Mouse (Mus musculus) embryonic facial prominence, embryonic 11.5 days (tissue): Measurements from ENCODE around the gene Ldlrad3. TPM values are rescaled to one million over a fixed set of nuclear protein-coding genes. Genes with fewer than 3 reads are reported as not detected.

Experiments used
- ATAC-seq: fragments of 200-750 bp; cut with Nextera tagmentation; replicated peaks from 2 replicates; pipeline ENCODE4 v1.8.0; 2017; ENCODE audit warnings: low read depth; ENCODE audit not compliant: insufficient number of reproducible peaks, low FRiP score, low TSS enrichment
- DNase-seq: peaks from one replicate; pipeline ENCODE4 v3.0.0-alpha.2; 2015; ENCODE audit warnings: low spot score
- H3K27ac ChIP-seq: fragments of 300-500 bp; sonication (generic); replicated peaks from 2 replicates; pipeline ENCODE4 v1.5.1; 2014; ENCODE audit warnings: mild to moderate bottlenecking, low read depth, low read length, control low read depth
- H3K27me3 ChIP-seq: fragments of 300-500 bp; sonication (generic); 2 replicates; pipeline ENCODE4 v1.6.1; 2014; ENCODE audit warnings: mild to moderate bottlenecking, low read length, moderate library complexity, mixed read lengths; ENCODE audit not compliant: control insufficient read depth, insufficient read depth
- H3K36me3 ChIP-seq: fragments of 300-500 bp; sonication (generic); replicated peaks from 2 replicates; pipeline ENCODE4 v1.6.1; 2014; ENCODE audit warnings: low read depth, mild to moderate bottlenecking, low read length, moderate library complexity, mixed read lengths; ENCODE audit not compliant: control insufficient read depth, insufficient read depth
- H3K4me1 ChIP-seq: fragments of 300-500 bp; sonication (generic); 2 replicates; pipeline ENCODE4 v1.6.1; 2014; ENCODE audit warnings: low read length, mixed read lengths; ENCODE audit not compliant: control insufficient read depth, insufficient read depth
- H3K4me2 ChIP-seq: fragments of 300-500 bp; sonication (generic); 2 replicates; pipeline ENCODE4 v1.6.1; 2014; ENCODE audit warnings: low read depth, mild to moderate bottlenecking, control low read depth, low read length, moderate library complexity
- H3K4me3 ChIP-seq: fragments of 300-500 bp; sonication (generic); 2 replicates; pipeline ENCODE4 v1.5.1; 2014; ENCODE audit warnings: low read depth, low read length, control low read depth
- H3K9ac ChIP-seq: fragments of 300-500 bp; sonication (generic); replicated peaks from 2 replicates; pipeline ENCODE4 v1.6.1; 2014; ENCODE audit warnings: mild to moderate bottlenecking, control low read depth, low read length
- H3K9me3 ChIP-seq: fragments of 300-500 bp; sonication (generic); replicated peaks from 2 replicates; pipeline ENCODE4 v1.6.1; 2016; ENCODE audit warnings: mild to moderate bottlenecking, low read length, inconsistent platforms, mixed read lengths; ENCODE audit not compliant: control insufficient read depth
- WGBS: fragments of 180-500 bp; shearing (Covaris S2); extraction: QIAGEN DNeasy Blood & Tissue Kit; methylation state at CpG from one replicate; pipeline ENCODE4 v1.1.7; 2014; 5-methylcytosine and 5-hydroxymethylcytosine counted together
- polyA plus RNA-seq: library from polyadenylated mRNA; unstranded; fragments of >200 nt; fragmentation: Nextera tagmentation; extraction: Ambion mirVana; gene quantifications from 2 replicates; pipeline ENCODE4 v1.2.1, GENCODE M21; 2014

Ldlrad3 gene
- polyA plus RNA-seq, 1 experiment from 2014 or later, result 47.6 TPM

DNA sequence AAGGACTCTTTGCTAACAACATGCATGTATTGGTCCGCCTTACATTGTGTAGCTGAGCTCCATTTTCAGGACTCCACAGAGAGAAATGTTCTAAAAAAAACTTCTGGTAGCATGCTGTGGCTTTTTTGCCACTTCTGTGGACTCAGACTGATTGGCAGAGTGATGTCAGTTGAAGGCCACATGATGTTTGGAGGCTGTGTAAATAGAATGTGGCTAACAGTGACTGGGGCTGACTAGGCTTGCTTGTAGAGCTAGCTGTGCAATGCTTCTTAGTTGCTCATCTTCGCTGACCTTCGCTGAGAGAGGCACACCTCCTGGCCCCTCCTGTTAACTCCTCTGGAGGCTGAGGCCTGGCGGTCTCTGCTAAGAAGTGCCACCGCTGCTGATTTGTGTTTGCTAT, 98.4 kb downstream of the Ldlrad3 start:
- DNase-seq (no peak), ATAC-seq (no peak)
- Histone ChIP-seq H3K4me1 (no peaks in the 10 kb centered on the region), H3K36me3 (no peaks in the 10 kb centered on the region), H3K27me3 (no peaks in the 10 kb centered on the region), H3K4me3 (no peak overlapping the region), H3K4me2 (no peak overlapping the region), H3K27ac (no peak overlapping the region), H3K9me3 (no peaks in the 10 kb centered on the region), H3K9ac (no peak overlapping the region)
- WGBS, result 87% methylated on average over 5 of the region's 5 CpGs

DNA sequence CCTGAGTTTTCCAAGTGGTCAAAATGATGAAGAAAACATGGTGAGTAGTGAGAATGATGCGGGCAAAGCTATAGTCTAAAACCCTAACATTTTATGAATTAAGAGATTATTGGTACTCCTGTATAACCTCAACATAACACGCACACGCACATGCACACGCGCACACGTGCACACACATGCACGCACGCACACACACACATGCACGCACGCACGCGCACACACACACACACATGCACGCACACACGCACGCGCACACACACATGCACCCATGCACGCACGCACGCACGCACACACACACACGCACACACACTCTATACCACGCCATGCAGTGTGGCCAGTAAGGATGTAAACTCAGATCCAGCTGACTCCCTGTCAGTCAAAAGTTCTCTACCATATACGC, 99.6 kb downstream of the Ldlrad3 start:
- H3K27me3 ChIP-seq, result no peaks in the 10 kb centered on the region
- no peak overlapping the region for H3K27ac ChIP-seq
- no peaks in the 10 kb centered on the region for H3K9me3 ChIP-seq
- H3K36me3 ChIP-seq, result no peaks in the 10 kb centered on the region; the same call in 1 of the 2 replicates
- ATAC-seq, result no peak
- H3K4me3 ChIP-seq, result no peak overlapping the region
- no peak overlapping the region for H3K4me2 ChIP-seq
- DNase-seq, result no peak
- H3K9ac ChIP-seq, result no peak overlapping the region
- 98% methylated on average over 23 of the region's 23 CpGs for whole genome bisulfite sequencing
- no peaks in the 10 kb centered on the region for H3K4me1 ChIP-seq

DNA sequence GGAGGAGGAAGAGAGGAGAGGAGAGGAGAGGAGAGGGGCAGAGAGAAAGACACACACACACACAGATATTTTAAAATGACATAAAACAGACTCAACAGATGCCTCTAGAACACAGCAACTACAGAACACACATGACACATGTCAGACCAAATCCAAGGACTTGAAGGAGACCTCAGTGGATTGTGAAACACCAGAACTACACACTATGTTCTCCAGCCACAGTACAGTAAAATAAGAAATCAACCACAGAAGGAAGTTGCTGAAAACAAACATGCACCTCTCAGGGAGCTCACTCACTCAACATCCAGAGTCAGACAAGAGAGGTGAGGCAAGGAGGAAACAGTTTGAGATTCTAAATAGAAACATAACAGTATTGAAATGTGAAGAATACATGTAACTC, 103.4 kb downstream of the Ldlrad3 start:
- ATAC-seq (no peak), DNase-seq (no peak)
- H3K9ac ChIP-seq, result no peak overlapping the region
- H3K27me3 ChIP-seq, result no peaks in the 10 kb centered on the region
- H3K4me1 ChIP-seq, result no peaks in the 10 kb centered on the region
- no peaks in the 10 kb centered on the region for H3K9me3 ChIP-seq
- no peaks in the 10 kb centered on the region; the same call in 1 of the 2 replicates for H3K36me3 ChIP-seq
- no peak overlapping the region for H3K27ac ChIP-seq
- H3K4me3 ChIP-seq, result no peak overlapping the region
- H3K4me2 ChIP-seq, result no peak overlapping the region

DNA sequence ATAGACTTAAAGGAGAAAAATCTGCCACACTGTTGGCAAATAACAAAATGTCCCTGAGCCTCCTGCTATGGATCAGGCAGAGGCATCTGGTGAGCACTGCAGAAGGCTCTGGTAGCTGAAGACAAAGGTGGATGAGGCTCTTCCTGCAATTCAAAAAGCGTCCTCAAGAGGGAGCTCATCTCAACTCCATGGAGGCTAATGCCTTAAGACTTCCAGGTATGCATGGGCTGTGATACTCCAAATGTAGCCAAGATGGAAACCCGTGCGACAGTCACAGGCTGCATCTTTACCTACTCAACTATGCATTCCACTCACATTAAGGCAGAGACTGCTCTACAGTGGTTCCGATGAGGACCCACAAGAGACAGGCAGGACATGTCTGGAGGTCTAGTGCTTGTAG, 108.6 kb downstream of the Ldlrad3 start:
- Histone ChIP-seq H3K9ac (no peak overlapping the region), H3K27ac (no peak overlapping the region), H3K4me2 (no peak overlapping the region), H3K4me1 (no peaks in the 10 kb centered on the region), H3K4me3 (no peak overlapping the region), H3K27me3 (no peaks in the 10 kb centered on the region), H3K9me3 (no peaks in the 10 kb centered on the region), H3K36me3 (no peaks in the 10 kb centered on the region; the same call in 1 of the 2 replicates)
- DNase-seq (peak; percentile 82), ATAC-seq (no peak)
- 53% methylated on average over 4 of the region's 4 CpGs for WGBS

DNA sequence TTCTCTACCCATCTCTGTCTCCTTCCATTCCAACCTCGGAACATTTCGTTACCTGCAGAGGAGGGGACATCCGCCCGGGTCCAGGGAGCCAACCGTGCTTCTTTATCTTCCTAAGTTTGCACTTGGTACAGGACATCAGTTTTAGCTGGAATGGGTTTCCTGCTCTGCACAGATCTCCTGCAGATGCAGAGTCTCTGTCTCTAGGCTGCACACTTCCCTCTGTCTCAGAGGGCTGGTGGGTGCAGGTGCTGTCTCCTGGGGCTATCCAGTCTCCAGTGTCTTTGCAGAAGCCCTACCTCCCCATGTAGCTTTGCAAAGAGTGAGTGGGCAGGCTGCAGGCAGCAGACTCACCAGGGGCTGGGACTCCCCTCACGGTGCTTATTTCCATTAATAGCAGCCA, 109.9 kb downstream of the Ldlrad3 start:
- no peaks in the 10 kb centered on the region for H3K36me3 ChIP-seq
- ATAC-seq, result no peak

DNA sequence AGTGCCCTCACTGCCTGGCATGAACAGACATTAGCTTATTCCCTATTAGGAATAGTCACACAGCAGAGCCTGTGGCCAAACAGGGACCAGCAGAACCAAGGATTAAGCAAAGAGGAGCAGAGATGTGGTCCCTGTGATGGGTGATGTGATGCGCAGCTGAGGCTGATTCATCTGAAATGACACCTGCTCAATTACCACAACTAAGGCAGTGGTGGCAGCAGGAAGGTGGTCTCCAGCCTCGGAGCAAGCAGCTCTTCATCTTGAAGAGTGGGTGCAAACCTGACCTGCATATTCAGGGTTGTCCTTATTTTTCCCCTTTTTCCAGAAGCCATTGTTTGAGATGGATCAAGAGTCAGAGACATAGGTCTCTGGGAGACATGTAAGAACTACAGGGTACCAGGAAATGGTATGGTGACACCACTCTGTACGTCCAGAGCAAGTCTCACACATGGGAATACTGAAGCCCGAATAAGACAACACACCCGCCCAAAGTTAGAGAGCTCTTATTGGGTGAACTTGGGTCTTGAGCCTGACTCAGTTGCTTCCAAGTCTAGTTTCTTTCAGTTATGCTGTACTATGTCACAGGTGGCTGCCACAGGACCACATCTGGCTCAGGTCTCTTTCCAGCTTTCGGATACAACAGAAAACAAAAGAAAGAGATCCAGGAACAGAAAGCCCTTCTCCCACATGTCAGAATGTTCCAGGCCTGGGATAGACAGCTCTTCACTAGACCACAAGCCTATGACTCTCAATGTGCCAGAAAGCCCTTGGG, 112.7 kb downstream of the Ldlrad3 start:
- Histone ChIP-seq H3K4me1 (no peaks in the 10 kb centered on the region), H3K36me3 (no peaks in the 10 kb centered on the region), H3K27me3 (no peaks in the 10 kb centered on the region), H3K27ac (no peak overlapping the region), H3K9me3 (no peaks in the 10 kb centered on the region), H3K9ac (no peak overlapping the region), H3K4me2 (no peak overlapping the region), H3K4me3 (no peak overlapping the region)
- WGBS, result 95% methylated on average over 6 of the region's 6 CpGs
- DNase-seq (no peak), ATAC-seq (no peak)

More for the DNA sequence above, 109.9 kb downstream of the Ldlrad3 start:
- no peak overlapping the region for H3K9ac ChIP-seq
- H3K27me3 ChIP-seq, result no peaks in the 10 kb centered on the region
- H3K9me3 ChIP-seq, result no peaks in the 10 kb centered on the region
- 94% methylated on average over 6 of the region's 6 CpGs for WGBS
- H3K27ac ChIP-seq, result no peak overlapping the region
- no peak for DNase-seq
- no peaks in the 10 kb centered on the region for H3K4me1 ChIP-seq
- no peak overlapping the region for H3K4me3 ChIP-seq
- H3K4me2 ChIP-seq, result no peak overlapping the region

DNA sequence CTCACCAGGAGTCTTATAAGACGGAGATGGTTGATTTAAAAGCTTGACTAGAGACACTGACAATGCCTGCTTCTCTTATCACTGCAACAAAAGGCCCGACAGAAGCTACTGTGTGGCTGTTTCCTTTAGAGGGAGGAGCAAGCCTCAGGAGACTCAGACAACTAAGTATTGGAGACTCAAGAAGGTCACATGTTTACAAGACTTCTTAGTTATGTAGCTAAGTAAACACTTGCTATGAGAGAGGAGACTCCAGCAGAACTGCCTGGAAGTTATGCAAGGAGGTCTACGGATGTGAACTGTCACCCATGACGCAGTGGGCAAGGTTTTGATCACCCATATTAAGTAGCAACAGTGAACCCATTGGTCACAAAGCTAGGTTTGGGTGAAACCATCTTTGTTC, 113.3 kb downstream of the Ldlrad3 start:
- Histone ChIP-seq H3K27me3 (no peaks in the 10 kb centered on the region), H3K36me3 (no peaks in the 10 kb centered on the region), H3K9ac (no peak overlapping the region), H3K27ac (no peak overlapping the region), H3K4me2 (no peak overlapping the region), H3K9me3 (no peaks in the 10 kb centered on the region), H3K4me3 (no peak overlapping the region), H3K4me1 (no peaks in the 10 kb centered on the region)
- WGBS, result 83% methylated on average over 4 of the region's 4 CpGs
- no peak for ATAC-seq
- DNase-seq, result no peak

DNA sequence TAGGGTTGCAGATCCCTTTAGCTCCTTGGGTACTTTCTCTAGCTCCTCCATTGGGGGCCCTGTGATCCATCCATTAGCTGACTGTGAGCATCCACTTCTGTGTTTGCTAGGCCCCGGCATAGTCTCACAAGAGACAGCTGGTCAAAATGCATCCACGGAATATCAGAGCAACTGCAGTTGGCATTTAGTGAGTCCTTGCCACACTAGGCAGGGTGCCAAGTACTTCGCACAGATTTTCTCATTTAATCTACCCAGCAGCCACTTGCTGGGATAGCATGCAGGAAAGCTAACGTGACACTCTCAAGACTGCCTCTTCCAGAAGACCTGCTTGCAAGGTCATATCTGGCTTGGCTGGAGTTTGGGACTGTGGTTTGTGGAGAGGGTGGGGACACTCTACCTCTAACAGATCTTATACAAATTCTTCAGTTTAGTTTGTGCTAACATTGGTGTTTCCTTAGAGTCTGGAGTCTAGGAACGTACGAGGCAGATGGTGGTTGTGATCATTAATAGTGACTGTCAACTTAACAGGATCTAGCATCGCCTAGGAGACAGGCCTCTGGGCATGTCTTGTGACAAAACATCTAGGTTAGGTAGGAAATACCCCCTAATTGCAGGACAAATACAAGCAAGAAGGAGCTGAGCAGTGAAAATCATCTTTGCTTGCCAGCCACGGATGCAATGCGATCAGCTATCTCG, 115.0 kb downstream of the Ldlrad3 start:
- Histone ChIP-seq H3K27ac (no peak overlapping the region), H3K36me3 (no peaks in the 10 kb centered on the region), H3K4me2 (no peak overlapping the region), H3K4me3 (no peak overlapping the region), H3K9me3 (no peaks in the 10 kb centered on the region), H3K27me3 (no peaks in the 10 kb centered on the region), H3K4me1 (no peaks in the 10 kb centered on the region), H3K9ac (no peak overlapping the region)
- DNase-seq (no peak), ATAC-seq (no peak)
- WGBS, result 93% methylated on average over 10 of the region's 10 CpGs
